Mouse (Mus musculus) ES-Bruce4 (cell line): Measurements from ENCODE around the gene Myh7b. TPM values are rescaled to one million over a fixed set of nuclear protein-coding genes. Genes with fewer than 3 reads are reported as not detected.

ENCODE experiments used
- H3K27ac ChIP-seq: 2 replicates; pipeline ENCODE4 v1.5.1; 2012; ENCODE audit warnings: low read length, inconsistent platforms; ENCODE audit not compliant: insufficient read depth
- H3K27me3 ChIP-seq: 2 replicates; pipeline ENCODE4 v1.6.1; 2012; ENCODE audit warnings: mild to moderate bottlenecking, low read length, inconsistent platforms; ENCODE audit not compliant: control insufficient read depth, poor library complexity, insufficient read depth, severe bottlenecking
- H3K36me3 ChIP-seq: 2 replicates; pipeline ENCODE4 v1.6.1; 2012; ENCODE audit warnings: inconsistent platforms, mild to moderate bottlenecking, low read length, moderate library complexity; ENCODE audit not compliant: control insufficient read depth, poor library complexity, insufficient read depth, severe bottlenecking
- H3K4me1 ChIP-seq: one replicate; pipeline ENCODE4 v1.8.1; 2011; ENCODE audit warnings: low read length; ENCODE audit not compliant: control insufficient read depth, insufficient read depth
- H3K4me3 ChIP-seq: 2 replicates; pipeline ENCODE4 v1.5.1; 2011; ENCODE audit warnings: low read depth, mild to moderate bottlenecking, low read length
- H3K9ac ChIP-seq: 2 replicates; pipeline ENCODE4 v1.6.1; 2012; ENCODE audit warnings: low read depth, mild to moderate bottlenecking, inconsistent platforms; ENCODE audit not compliant: poor library complexity, severe bottlenecking
- H3K9me3 ChIP-seq: replicated peaks from 2 replicates; pipeline ENCODE4 v1.6.1; 2012; ENCODE audit warnings: mild to moderate bottlenecking, low read length, inconsistent platforms; ENCODE audit not compliant: control insufficient read depth, poor library complexity, insufficient read depth, severe bottlenecking
- CTCF ChIP-seq: IDR thresholded peaks from one replicate; pipeline ENCODE4 v1.8.1; 2011; ENCODE audit warnings: low read depth, low read length
- EP300 ChIP-seq: IDR thresholded peaks from 2 replicates; pipeline ENCODE4 v1.6.1; 2011; ENCODE audit warnings: low read depth, low read length; ENCODE audit not compliant: insufficient read depth
- POLR2A ChIP-seq: IDR thresholded peaks from one replicate; pipeline ENCODE4 v1.8.1; 2011; ENCODE audit warnings: low read length; ENCODE audit not compliant: insufficient read depth
- polyA plus RNA-seq: library from polyadenylated mRNA; stranded (reverse); fragments of >200 nt; gene quantifications from 2 replicates; pipeline ENCODE4 v1.2.4, GENCODE M21; 2011; ENCODE audit warnings: low read depth; ENCODE audit not compliant: missing spikeins, insufficient read depth, insufficient read length

The Myh7b gene
- polyA plus RNA-seq, 1 experiment: 1.0 TPM

GRCm38 (mm10) chr2:155573996-155574395 is 37.0 kb upstream of the Myh7b start:
- Histone ChIP-seq H3K9ac (no peak overlapping the region), H3K4me1 (no peaks in the 10 kb centered on the region), H3K27me3 (no peaks in the 10 kb centered on the region), H3K27ac (no peak overlapping the region), H3K36me3 (no peaks in the 10 kb centered on the region), H3K4me3 (no peak overlapping the region), H3K9me3 (no peaks in the 10 kb centered on the region)
- TF ChIP-seq CTCF (no peak), EP300 (no peak), POLR2A (no peak)

GRCm38 (mm10) chr2:155574700-155575099 is 36.3 kb upstream of the Myh7b start:
- Histone ChIP-seq H3K36me3 (no peaks in the 10 kb centered on the region), H3K9ac (no peak overlapping the region), H3K27me3 (no peaks in the 10 kb centered on the region), H3K9me3 (no peaks in the 10 kb centered on the region), H3K27ac (no peak overlapping the region), H3K4me1 (no peaks in the 10 kb centered on the region), H3K4me3 (no peak overlapping the region)
- no peak for TF ChIP-seq CTCF
- TF ChIP-seq EP300: no peak
- TF ChIP-seq POLR2A: no peak

- Histone ChIP-seq H3K4me1 (no peaks in the 10 kb centered on the region), H3K9ac (no peak overlapping the region), H3K27ac (no peak overlapping the region), H3K27me3 (no peaks in the 10 kb centered on the region), H3K9me3 (no peaks in the 10 kb centered on the region), H3K4me3 (no peak overlapping the region), H3K36me3 (no peaks in the 10 kb centered on the region)
- TF ChIP-seq EP300 (no peak), POLR2A (no peak), CTCF (no peak)
These were observed 34.4 kb upstream of the Myh7b start for GRCm38 (mm10) chr2:155576656-155577055.

- no peaks in the 10 kb centered on the region for H3K9me3 ChIP-seq
- TF ChIP-seq POLR2A (no peak), EP300 (no peak), CTCF (no peak)
- H3K4me1 ChIP-seq: no peaks in the 10 kb centered on the region
- H3K27ac ChIP-seq: no peak overlapping the region
- H3K36me3 ChIP-seq: no peaks in the 10 kb centered on the region
- H3K27me3 ChIP-seq: no peaks in the 10 kb centered on the region
- no peak overlapping the region for H3K9ac ChIP-seq
- H3K4me3 ChIP-seq: no peak overlapping the region
These were observed 30.7 kb upstream of the Myh7b start for GRCm38 (mm10) chr2:155580331-155580730.

- H3K4me3 ChIP-seq: no peak overlapping the region
- TF ChIP-seq EP300 (no peak), POLR2A (no peak)
- no peaks in the 10 kb centered on the region for H3K4me1 ChIP-seq
- H3K27ac ChIP-seq: no peak overlapping the region
- no peaks in the 10 kb centered on the region for H3K27me3 ChIP-seq
- H3K9ac ChIP-seq: no peak overlapping the region
- no peaks in the 10 kb centered on the region for H3K36me3 ChIP-seq
- no peaks in the 10 kb centered on the region for H3K9me3 ChIP-seq
These were observed 28.5 kb upstream of the Myh7b start for GRCm38 (mm10) chr2:155582384-155582995.

GRCm38 (mm10) chr2:155582996-155583395 is 28.0 kb upstream of the Myh7b start:
- H3K4me1 ChIP-seq: no peaks in the 10 kb centered on the region
- H3K9ac ChIP-seq: no peak overlapping the region
- H3K27me3 ChIP-seq: no peaks in the 10 kb centered on the region
- no peaks in the 10 kb centered on the region for H3K9me3 ChIP-seq
- H3K36me3 ChIP-seq: no peaks in the 10 kb centered on the region
- H3K27ac ChIP-seq: no peak overlapping the region
- H3K4me3 ChIP-seq: no peak overlapping the region
- no peak for TF ChIP-seq POLR2A
